Mouse (Mus musculus) heart, postnatal 25 days (tissue): ENCODE data around the gene Abcb11. TPM values are rescaled to one million over a fixed set of nuclear protein-coding genes. Genes with fewer than 3 reads are reported as not detected.
A peak's percentile ranks its signal among the peaks of the same experiment; 100 is the strongest.

Source experiments
- DNase-seq: peaks from one replicate; pipeline ENCODE4 v3.0.0; 2022; ENCODE audit warnings: low spot score
- intact Hi-C: fragments of 180-260 bp; cut with DNase I; formaldehyde crosslinking; loops from one replicate; pipeline ENCODE4 v1.15.1; 2025
- total RNA-seq, 2 experiments: library from RNA; stranded (reverse); gene quantifications; 2 replicates each; pipeline ENCODE4 v1.2.3; 2021

The Abcb11 gene
- total RNA-seq, 2 experiments from 2014 or later: not detected

DNA sequence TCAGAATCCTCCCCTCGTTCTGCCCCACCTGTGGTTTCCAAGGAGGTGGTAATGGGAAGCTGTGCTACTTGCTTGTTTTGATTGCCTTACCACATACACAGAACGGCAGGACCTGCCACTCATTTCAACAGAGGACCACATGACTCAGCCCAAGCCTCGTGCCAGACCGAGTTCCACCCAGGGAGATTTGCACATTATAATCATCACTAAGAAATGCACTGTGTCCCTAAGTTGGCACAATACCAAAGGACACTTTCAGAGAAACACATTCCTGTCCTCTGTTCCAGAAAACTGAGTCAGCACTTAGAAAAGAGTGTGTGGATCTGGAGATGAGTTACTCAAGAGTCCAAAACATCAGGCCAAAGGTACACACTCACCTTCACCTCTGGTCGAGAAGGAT is 53.4 kb downstream of the Abcb11 start:
- intact Hi-C loops: no loop called here
- no peak for DNase-seq

DNA sequence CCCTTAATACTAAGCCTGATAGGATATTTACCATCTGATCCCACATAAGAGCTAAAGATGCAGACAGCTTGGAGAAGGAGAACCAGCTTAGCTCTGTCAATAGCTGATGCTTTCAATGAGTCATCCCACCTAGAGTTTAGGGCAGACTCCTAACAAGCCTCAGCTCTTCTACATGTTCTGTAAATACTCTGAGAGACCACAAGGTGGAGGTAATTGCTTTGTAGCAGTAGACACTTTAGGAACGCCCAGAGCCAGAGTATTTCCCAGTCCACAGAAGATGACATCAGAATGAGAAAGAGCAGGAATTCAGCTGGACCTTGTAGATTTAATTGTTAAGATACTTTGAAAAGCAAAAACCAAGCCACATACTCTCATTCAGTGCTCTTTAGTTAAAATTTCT is 66.5 kb downstream of the Abcb11 start:
- no peak for DNase-seq
- intact Hi-C loops: loop anchor here (2.0 to 5.0 kb wide), 2 partner anchors 51 to 153 kb away; no protein-coding TSS in a partner anchor

DNA sequence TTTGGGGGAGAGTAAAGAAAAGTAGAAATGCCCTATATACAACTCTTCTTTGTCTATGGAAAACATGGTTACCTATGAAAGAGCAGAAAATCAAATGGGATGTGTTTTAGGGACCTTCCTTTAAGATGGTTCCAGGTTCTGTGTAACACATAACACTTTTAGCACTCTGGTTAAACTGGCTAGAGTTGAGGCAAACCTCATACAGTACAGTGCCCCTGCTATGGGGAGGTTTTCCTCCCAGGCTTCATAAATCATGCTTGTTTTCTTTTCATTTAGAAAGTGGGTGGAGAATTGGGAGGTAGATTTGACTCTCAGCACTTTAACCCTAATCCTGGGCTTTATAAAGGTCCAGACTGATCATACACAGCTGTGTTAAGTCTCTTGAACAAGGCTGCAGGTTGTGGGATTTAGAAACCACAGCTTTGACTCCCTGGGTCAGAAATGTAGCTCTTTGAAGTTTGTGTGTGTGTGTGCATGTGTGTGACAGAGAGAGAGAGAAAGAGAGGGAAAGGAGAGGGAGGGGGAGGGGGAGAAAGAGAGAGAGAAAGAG is 78.3 kb downstream of the Abcb11 start:
- intact Hi-C loops: no loop called here
- no peak for DNase-seq

DNA sequence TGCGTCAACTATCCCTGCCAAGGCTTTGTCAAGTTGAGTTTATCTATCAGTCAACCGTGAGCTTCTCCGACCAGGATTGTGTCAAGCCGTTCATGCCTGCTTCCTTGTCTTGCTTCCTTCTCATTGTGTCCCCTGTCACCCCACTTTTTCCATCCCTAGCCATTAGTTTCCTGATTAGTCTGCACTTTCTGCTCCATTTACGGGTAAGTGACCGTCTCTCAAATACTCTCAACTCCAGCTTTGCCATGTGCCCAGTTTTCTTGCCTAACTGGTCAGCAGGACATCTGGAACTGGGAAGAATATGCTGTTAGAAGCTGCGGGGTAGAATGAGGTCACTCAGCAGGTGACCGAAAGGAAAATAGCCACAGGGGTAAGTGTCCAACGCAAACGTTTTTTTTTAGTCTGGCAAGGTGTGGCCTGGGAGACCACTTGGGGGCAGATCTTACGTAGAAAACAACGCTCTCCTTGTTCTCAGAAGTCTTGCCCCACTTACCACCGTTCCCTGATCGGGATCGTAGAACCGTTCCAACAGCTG is 94.1 kb downstream of the Abcb11 start:
- no peak for DNase-seq
- intact Hi-C loops: no loop called here

GRCm38 (mm10) chr2:69247081-69247480 is 95.3 kb downstream of the Abcb11 start:
- intact Hi-C loops: no loop called here
- DNase-seq: no peak

DNA sequence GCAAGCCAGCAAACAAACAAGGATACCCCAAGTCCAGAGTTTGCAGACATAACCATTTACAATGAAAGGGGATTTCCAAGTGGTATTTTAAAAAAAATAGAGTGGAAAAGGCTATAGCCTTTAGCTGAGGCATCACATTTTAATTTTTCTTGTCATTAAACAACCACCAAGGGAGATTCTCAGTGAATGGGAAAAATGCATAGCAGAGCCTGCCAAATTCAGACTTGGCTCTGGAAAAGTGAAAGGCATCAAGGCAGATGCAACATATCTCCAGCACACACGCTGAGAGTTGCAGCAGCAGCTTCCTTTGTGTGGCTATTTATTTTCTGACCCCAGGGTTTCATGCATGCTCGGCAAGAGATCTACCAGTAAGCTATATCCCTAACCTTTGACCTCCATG is 97.5 kb downstream of the Abcb11 start:
- intact Hi-C loops: no loop called here
- DNase-seq: no peak

GRCm38 (mm10) chr2:69239315-69239714 is 103.1 kb downstream of the Abcb11 start:
- no peak for DNase-seq
- intact Hi-C loops: no loop called here

DNA sequence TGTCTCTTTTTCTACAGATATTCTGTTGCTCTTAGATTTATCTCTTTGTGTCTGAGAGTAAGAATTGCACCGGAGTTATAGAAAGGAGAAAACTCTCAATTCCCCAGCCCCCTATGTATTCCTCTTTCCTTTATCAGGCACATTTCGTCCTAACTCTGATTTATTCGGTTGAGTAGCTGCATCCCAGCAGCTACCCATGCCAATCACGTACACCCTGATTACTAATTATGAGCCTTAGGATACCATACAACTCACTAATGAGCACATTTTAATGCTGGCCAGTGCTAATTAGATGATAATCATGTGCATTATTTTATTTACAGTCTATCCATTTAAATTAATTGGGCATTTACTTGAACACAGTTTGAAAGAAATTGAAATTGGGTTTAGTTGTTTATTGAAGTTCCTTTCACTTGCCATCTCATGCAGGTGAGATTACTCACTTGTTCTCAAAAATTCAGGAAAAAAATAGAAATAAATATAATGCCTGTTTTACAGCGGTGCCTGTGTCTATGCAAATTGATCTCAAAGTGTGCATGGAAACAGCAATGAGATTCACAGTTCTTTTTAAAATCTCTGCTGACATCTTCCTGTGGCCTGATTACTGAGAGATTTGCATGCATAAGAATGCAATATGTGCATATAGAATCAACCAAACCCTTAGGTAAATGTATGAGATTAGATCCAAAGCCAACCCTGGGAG is 107.3 kb downstream of the Abcb11 start:
- DNase-seq: no peak

GRCm38 (mm10) chr2:69232101-69232500 is 110.3 kb downstream of the Abcb11 start:
- intact Hi-C loops: no loop called here
- DNase-seq: no peak

More for the DNA sequence above, 107.3 kb downstream of the Abcb11 start:
- intact Hi-C loops: no loop called here

DNA sequence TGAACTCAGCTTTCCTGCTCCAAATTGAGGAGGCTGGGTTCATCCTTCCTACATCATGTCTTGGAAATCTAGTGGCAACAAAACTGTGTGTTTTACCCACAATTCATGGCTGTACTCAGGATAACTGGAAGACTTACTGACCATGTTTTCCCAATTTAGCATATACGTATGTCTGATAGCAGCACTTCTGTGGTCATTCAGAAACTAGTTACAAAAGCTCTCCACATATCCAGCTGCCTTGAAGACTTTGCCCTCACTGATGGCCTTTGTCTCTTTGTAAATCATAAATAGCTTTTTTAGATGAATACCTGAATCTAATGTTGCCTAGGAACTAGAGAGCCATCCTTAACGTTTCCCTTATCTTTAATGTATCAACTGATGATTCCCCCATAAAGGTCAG is 112.3 kb downstream of the Abcb11 start:
- no peak for DNase-seq
- intact Hi-C loops: no loop called here

GRCm38 (mm10) chr2:69228635-69229034 is 113.8 kb downstream of the Abcb11 start:
- DNase-seq: no peak
- intact Hi-C loops: no loop called here

DNA sequence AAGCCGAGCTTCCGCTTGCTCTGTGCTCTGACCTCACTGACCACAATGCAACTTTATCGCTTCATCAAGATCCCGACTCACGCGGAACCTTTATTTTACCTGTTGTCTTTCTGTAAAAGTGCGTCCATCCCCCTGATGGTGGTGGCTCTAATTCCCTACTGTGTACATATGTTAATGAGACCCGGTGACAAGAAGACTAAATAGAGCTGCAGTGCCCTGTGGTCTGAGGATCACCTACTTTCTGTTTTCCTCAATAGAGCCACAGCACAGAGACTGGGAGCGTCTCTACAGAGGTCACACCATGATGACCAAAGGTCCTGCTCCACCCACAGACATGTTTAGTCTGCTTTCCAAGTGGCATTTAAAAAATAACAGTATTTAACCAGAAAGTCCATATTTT is 115.5 kb downstream of the Abcb11 start:
- DNase-seq: no peak
- intact Hi-C loops: no loop called here

DNA sequence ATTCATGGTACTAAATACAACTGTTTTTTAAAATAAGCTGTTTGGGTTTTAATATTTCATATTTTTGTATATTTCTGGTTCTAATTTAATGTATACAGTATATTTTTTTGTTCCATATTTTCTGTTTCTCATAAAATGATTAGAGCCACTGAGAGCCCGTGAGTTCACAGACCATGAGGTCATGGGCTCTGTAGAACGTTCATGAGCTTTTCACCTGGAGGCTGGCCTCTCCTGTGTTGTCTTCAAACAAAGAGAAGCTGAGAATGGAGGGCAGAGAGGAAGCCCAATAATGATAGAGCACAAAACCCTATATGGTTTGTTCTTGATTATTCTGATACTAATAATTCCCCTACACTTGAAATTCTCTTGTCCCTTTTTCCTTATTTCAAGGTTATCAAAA is 117.7 kb downstream of the Abcb11 start:
- DNase-seq: no peak
- intact Hi-C loops: no loop called here

DNA sequence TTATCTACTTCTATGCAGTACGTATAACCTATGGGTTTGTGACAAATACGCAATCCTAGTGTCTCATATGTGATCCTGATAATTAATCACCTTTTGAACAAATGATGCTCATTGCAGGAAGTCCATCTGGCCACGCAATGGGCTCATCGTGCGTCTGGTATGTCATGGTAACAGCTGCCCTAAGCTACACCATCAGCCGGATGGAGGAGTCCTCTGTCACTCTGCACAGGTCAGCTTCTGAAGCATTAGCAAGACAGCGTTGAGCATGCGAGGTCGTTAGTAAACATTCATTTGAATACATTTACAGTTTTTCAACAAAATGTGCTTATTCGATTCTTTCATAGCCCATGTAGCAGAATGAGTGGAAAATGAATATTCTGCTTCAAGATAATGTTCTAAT is 119.6 kb downstream of the Abcb11 start:
- intact Hi-C loops: no loop called here
- no peak for DNase-seq

GRCm38 (mm10) chr2:69221868-69222416 is 120.5 kb downstream of the Abcb11 start:
- DNase-seq: no peak
- intact Hi-C loops: no loop called here

GRCm38 (mm10) chr2:69215242-69215641 is 127.2 kb downstream of the Abcb11 start:
- DNase-seq: no peak
- intact Hi-C loops: no loop called here

GRCm38 (mm10) chr2:69212652-69213051 is 129.8 kb downstream of the Abcb11 start:
- DNase-seq: no peak
- intact Hi-C loops: no loop called here

- intact Hi-C loops: no loop called here
- DNase-seq: no peak
Measured at GRCm38 (mm10) chr2:69210773-69211172, 131.6 kb downstream of the Abcb11 start, which contains the start of gene G6pc2. G6pc2 (plus strand) TSS chr2:69211073.

DNA sequence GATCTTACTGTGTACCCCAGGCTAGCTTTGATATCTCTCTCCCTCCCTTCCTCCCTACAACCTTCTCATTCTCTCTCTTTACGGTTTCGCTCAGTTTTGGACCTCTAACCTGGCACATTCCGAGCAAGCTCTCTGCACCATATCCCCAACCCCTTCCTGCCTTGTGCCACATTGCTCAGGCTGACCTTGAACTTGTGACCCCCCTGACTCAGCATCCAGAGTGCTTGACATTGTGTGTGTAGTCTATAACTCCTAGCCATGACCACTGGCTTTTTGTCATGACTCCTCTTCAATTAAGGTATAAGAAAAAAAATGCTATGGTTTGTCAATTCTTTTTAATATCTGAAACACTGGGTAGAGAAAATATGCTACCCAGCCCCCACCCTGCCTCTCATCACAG is 132.7 kb downstream of the Abcb11 start:
- intact Hi-C loops: loop anchor here (5.0 to 10.0 kb wide), 2 partner anchors 65 to 1647 kb away; no protein-coding TSS in a partner anchor
- no peak for DNase-seq

GRCm38 (mm10) chr2:69206523-69206922 is 135.9 kb downstream of the Abcb11 start:
- intact Hi-C loops: loop anchor here (5.0 to 10.0 kb wide), 2 partner anchors 62 to 1644 kb away; no protein-coding TSS in a partner anchor
- no peak for DNase-seq

DNA sequence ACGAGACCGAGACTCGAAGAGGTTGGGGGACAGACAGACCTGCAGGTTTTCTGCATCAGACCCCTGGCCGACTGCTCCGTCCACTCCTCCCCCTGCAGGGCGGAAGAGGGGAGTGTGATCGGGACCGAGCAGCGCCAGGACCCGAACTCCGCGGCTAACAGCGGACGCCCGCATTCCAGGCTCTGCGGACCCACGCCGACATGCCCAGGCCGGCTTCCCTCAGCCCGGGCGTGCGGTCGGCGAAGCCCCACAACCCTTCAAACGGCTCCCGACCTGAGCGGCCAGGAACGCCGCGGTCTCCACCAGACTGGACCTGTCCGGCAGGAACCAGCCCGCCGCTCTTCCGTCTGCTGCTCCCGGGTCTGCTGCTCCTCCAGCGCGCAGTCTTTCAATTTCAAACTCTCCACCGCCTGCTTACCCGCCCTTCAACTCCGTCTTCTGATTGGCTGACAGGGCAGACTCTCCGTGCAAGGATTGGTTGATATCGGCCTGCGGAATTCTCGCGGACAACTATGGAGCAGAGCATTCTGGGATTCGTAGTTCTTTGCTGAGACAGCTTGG is 136.5 kb downstream of the Abcb11 start, which contains the start of gene Spc25:
Gene Spc25 (minus strand): TSS at position 404 of the 561 bp plus-strand sequence.
- DNase-seq: peak; percentile 84
- intact Hi-C loops: loop anchor here (5.0 to 10.0 kb wide), 2 partner anchors 61 to 1644 kb away; no protein-coding TSS in a partner anchor
